Mouse (Mus musculus) midbrain, embryonic 14.5 days (tissue): ENCODE measurements around the gene Tecpr1. TPM values are rescaled to one million over a fixed set of nuclear protein-coding genes. Genes with fewer than 3 reads are reported as not detected.

Experiments used
- ATAC-seq: fragments of 200-750 bp; cut with Nextera tagmentation; 2 replicates; pipeline ENCODE4 v1.8.0; 2017; ENCODE audit warnings: moderate number of reproducible peaks, moderate library complexity; ENCODE audit not compliant: low FRiP score, low TSS enrichment
- DNase-seq: peaks from one replicate; pipeline ENCODE4 v3.0.0-alpha.2; 2015
- H3K27ac ChIP-seq: fragments of 300-500 bp; sonication (generic); replicated peaks from 2 replicates; pipeline ENCODE4 v1.5.1; 2014; ENCODE audit warnings: mild to moderate bottlenecking, low read depth, low read length, moderate library complexity
- H3K27me3 ChIP-seq: fragments of 300-500 bp; sonication (generic); 2 replicates; pipeline ENCODE4 v1.6.1; 2014; ENCODE audit warnings: low read length, control low read depth, mixed read lengths; ENCODE audit not compliant: control insufficient read depth, insufficient read depth
- H3K36me3 ChIP-seq: fragments of 300-500 bp; sonication (generic); 2 replicates; pipeline ENCODE4 v1.6.1; 2014; ENCODE audit warnings: low read length, control low read depth; ENCODE audit not compliant: control insufficient read depth, insufficient read depth
- H3K4me1 ChIP-seq: fragments of 300-500 bp; sonication (generic); 2 replicates; pipeline ENCODE4 v1.6.1; 2014; ENCODE audit warnings: mild to moderate bottlenecking, antibody characterized with exemption, low read length, control low read depth; ENCODE audit not compliant: control insufficient read depth, insufficient read depth
- H3K4me2 ChIP-seq: fragments of 300-500 bp; sonication (generic); 2 replicates; pipeline ENCODE4 v1.6.1; 2014; ENCODE audit warnings: mild to moderate bottlenecking, low read length, moderate library complexity
- H3K4me3 ChIP-seq: fragments of 300-500 bp; sonication (generic); replicated peaks from 2 replicates; pipeline ENCODE4 v1.5.1; 2014; ENCODE audit warnings: low read depth, low read length
- H3K9ac ChIP-seq: fragments of 300-500 bp; sonication (generic); replicated peaks from 2 replicates; pipeline ENCODE4 v1.6.1; 2014; ENCODE audit warnings: mild to moderate bottlenecking, low read length, moderate library complexity
- H3K9me3 ChIP-seq: fragments of 300-500 bp; sonication (generic); 2 replicates; pipeline ENCODE4 v1.6.1; 2016; ENCODE audit warnings: low read length, control low read depth, mixed read lengths; ENCODE audit not compliant: control insufficient read depth
- WGBS: fragments of 180-500 bp; shearing (Covaris S2); extraction: QIAGEN DNeasy Blood & Tissue Kit; methylation state at CpG from one replicate; pipeline ENCODE4 v1.1.7; 2014; 5-methylcytosine and 5-hydroxymethylcytosine counted together
- polyA plus RNA-seq: library from polyadenylated mRNA; unstranded; fragments of >200 nt; fragmentation: Nextera tagmentation; extraction: Ambion mirVana; gene quantifications from 2 replicates; pipeline ENCODE4 v1.2.1, GENCODE M21; 2014

Tecpr1 gene
- polyA plus RNA-seq, 1 experiment from 2014 or later: 36.8 TPM

GRCm38 (mm10) chr5:144247307-144247706 lies 23.9 kb upstream of the Tecpr1 start:
- WGBS: 87% methylated on average over 10 of the region's 10 CpGs
- H3K9ac ChIP-seq: no peak overlapping the region
- H3K9me3 ChIP-seq: no peaks in the 10 kb centered on the region
- ATAC-seq (no peak), DNase-seq (no peak)
- H3K27ac ChIP-seq: no peak overlapping the region
- H3K36me3 ChIP-seq: no peaks in the 10 kb centered on the region
- H3K27me3 ChIP-seq: no peaks in the 10 kb centered on the region
- no peak overlapping the region for H3K4me3 ChIP-seq
- H3K4me1 ChIP-seq: no peaks in the 10 kb centered on the region
- H3K4me2 ChIP-seq: no peak overlapping the region

- Histone ChIP-seq H3K4me3 (no peak overlapping the region), H3K9ac (no peak overlapping the region), H3K4me2 (no peak overlapping the region), H3K9me3 (no peaks in the 10 kb centered on the region), H3K4me1 (no peaks in the 10 kb centered on the region), H3K27me3 (no peaks in the 10 kb centered on the region), H3K36me3 (no peaks in the 10 kb centered on the region), H3K27ac (no peak overlapping the region)
- DNase-seq (no peak), ATAC-seq (no peak)
- 90% methylated on average over 7 of the region's 7 CpGs for WGBS
These were observed 23.3 kb upstream of the Tecpr1 start for GRCm38 (mm10) chr5:144246669-144247068.

- Histone ChIP-seq H3K4me3 (no peak overlapping the region), H3K9me3 (no peaks in the 10 kb centered on the region), H3K27me3 (no peaks in the 10 kb centered on the region), H3K4me1 (no peaks in the 10 kb centered on the region), H3K27ac (no peak overlapping the region), H3K36me3 (no peaks in the 10 kb centered on the region), H3K9ac (no peak overlapping the region), H3K4me2 (no peak overlapping the region)
- DNase-seq (no peak), ATAC-seq (no peak)
- WGBS: 65% methylated on average over 2 of the region's 2 CpGs
These were observed 22.2 kb upstream of the Tecpr1 start for GRCm38 (mm10) chr5:144245592-144245991.

GRCm38 (mm10) chr5:144243901-144244487 lies 20.6 kb upstream of the Tecpr1 start, which contains the start of gene Bri3:
Gene Bri3 (plus strand): TSS chr5:144244437.
- ATAC-seq (no peak), DNase-seq (no peak)
- Histone ChIP-seq H3K27ac (no peak within 1 kb of the TSS), H3K4me1 (no peaks in the 10 kb centered on the region), H3K36me3 (no peaks in the 10 kb centered on the region), H3K4me3 (no peak within 1 kb of the TSS), H3K9me3 (no peaks in the 10 kb centered on the region), H3K27me3 (no peaks in the 10 kb centered on the region), H3K9ac (no peak within 1 kb of the TSS), H3K4me2 (no peak within 1 kb of the TSS)
- WGBS: 95% methylated on average over 7 of the region's 7 CpGs

- no peaks in the 10 kb centered on the region for H3K4me1 ChIP-seq
- no peak for ATAC-seq
- H3K36me3 ChIP-seq: no peaks in the 10 kb centered on the region
- no peaks in the 10 kb centered on the region for H3K27me3 ChIP-seq
- no peak overlapping the region for H3K4me3 ChIP-seq
- no peak overlapping the region for H3K27ac ChIP-seq
- H3K4me2 ChIP-seq: no peak overlapping the region
- H3K9me3 ChIP-seq: no peaks in the 10 kb centered on the region
- DNase-seq: no peak
- no peak overlapping the region for H3K9ac ChIP-seq
- WGBS: 83% methylated on average over 1 of the region's 1 CpGs
These were observed 15.6 kb upstream of the Tecpr1 start for GRCm38 (mm10) chr5:144238969-144239368.

- H3K4me1 ChIP-seq: no peaks in the 10 kb centered on the region
- DNase-seq: no peak
- ATAC-seq: no peak
- H3K27ac ChIP-seq: no peak overlapping the region
- 87% methylated on average over 7 of the region's 7 CpGs for WGBS
- no peak overlapping the region for H3K4me2 ChIP-seq
- no peaks in the 10 kb centered on the region for H3K9me3 ChIP-seq
- H3K36me3 ChIP-seq: no peaks in the 10 kb centered on the region
- no peak overlapping the region for H3K9ac ChIP-seq
- no peaks in the 10 kb centered on the region for H3K27me3 ChIP-seq
- no peak overlapping the region for H3K4me3 ChIP-seq
These were observed 11.3 kb upstream of the Tecpr1 start for GRCm38 (mm10) chr5:144234714-144235113.

GRCm38 (mm10) chr5:144234222-144234621 lies 10.8 kb upstream of the Tecpr1 start:
- Histone ChIP-seq H3K27me3 (no peaks in the 10 kb centered on the region), H3K4me2 (no peak overlapping the region), H3K9me3 (no peaks in the 10 kb centered on the region), H3K4me1 (no peaks in the 10 kb centered on the region), H3K9ac (no peak overlapping the region), H3K36me3 (no peaks in the 10 kb centered on the region), H3K4me3 (no peak overlapping the region), H3K27ac (no peak overlapping the region)
- 79% methylated on average over 6 of the region's 6 CpGs for WGBS
- DNase-seq: no peak
- no peak for ATAC-seq

GRCm38 (mm10) chr5:144232531-144232930 lies 9.1 kb upstream of the Tecpr1 start:
- Histone ChIP-seq H3K4me3 (no peak overlapping the region), H3K4me2 (no peak overlapping the region), H3K9me3 (no peaks in the 10 kb centered on the region), H3K4me1 (no peaks in the 10 kb centered on the region), H3K36me3 (no peaks in the 10 kb centered on the region), H3K27me3 (no peaks in the 10 kb centered on the region), H3K27ac (no peak overlapping the region), H3K9ac (no peak overlapping the region)
- 84% methylated on average over 5 of the region's 5 CpGs for WGBS
- DNase-seq (no peak), ATAC-seq (no peak)

- H3K4me2 ChIP-seq: no peak overlapping the region
- H3K36me3 ChIP-seq: no peaks in the 10 kb centered on the region
- WGBS: 79% methylated on average over 1 of the region's 1 CpGs
- H3K4me3 ChIP-seq: no peak overlapping the region
- H3K9me3 ChIP-seq: no peaks in the 10 kb centered on the region
- DNase-seq (no peak), ATAC-seq (no peak)
- no peaks in the 10 kb centered on the region for H3K27me3 ChIP-seq
- no peak overlapping the region for H3K27ac ChIP-seq
- no peak overlapping the region for H3K9ac ChIP-seq
- H3K4me1 ChIP-seq: no peaks in the 10 kb centered on the region
These were observed 8.0 kb upstream of the Tecpr1 start for GRCm38 (mm10) chr5:144231410-144231809.
